Mouse (Mus musculus): Measurements from ENCODE around the gene Mmp7. TPM values are rescaled to one million over a fixed set of nuclear protein-coding genes. Genes with fewer than 3 reads are reported as not detected.

Mmp7 gene
- total RNA-seq (2014; rRNA removed) (not detected in 2 replicates), polyA plus RNA-seq (2015; fragmentation: Nextera tagmentation; extraction: Ambion mirVana) (not detected in 2 replicates)

DNA sequence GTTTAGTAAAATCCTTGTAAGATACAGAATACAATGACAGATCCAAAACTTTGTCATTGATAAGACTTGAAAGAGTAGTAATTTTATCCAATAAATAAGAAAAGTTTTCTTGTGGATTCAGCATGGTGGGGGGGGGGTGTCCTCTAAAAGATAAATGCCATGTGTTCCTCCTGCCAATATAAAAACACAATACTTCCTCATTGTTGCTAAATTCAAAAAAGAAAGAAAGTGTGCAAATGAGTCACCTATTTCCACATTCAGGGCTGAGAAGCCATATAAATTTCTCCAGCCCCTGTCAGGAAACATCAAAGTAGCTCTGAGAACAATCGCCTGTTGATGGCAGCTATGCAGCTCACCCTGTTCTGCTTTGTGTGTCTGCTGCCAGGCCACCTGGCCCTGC, at the start of gene Mmp7:
TSS of gene Mmp7 (plus strand) at position 301 of the 400 bp plus-strand sequence.
- H3K27ac ChIP-seq (ENCODE audit: low read depth, low read length): no peak within 1 kb of the TSS
- no peaks in the 10 kb centered on the region for H3K36me3 ChIP-seq (ENCODE audit: insufficient read depth, low read length)
- H3K9me3 ChIP-seq (ENCODE audit: low read length): no peaks in the 10 kb centered on the region
- H3K27me3 ChIP-seq (ENCODE audit: insufficient read depth, low read length): no peaks in the 10 kb centered on the region
- no peak for TF ChIP-seq CTCF (IDR thresholded peaks at IDR 0.05)
- H3K4me1 ChIP-seq (ENCODE audit: insufficient read depth, low read length): no peaks in the 10 kb centered on the region
- no peak within 1 kb of the TSS for H3K4me3 ChIP-seq (ENCODE audit: low read depth, low read length)
- no peak within 1 kb of the TSS for H3K4me2 ChIP-seq (ENCODE audit: low read depth, low read length, poor library complexity, severe bottlenecking)
- no peak for ATAC-seq (ENCODE audit: low FRiP score)
- H3K9ac ChIP-seq (replicated peaks; ENCODE audit: low read length, poor library complexity, severe bottlenecking): no peak within 1 kb of the TSS
- no peak for DNase-seq (ENCODE audit: low spot score)
- 84% methylated on average over 1 of the region's 1 CpGs for WGBS

- Histone ChIP-seq H3K9ac (replicated peaks; ENCODE audit: low read length, poor library complexity, severe bottlenecking) (no peak overlapping the region), H3K4me2 (ENCODE audit: low read depth, low read length, poor library complexity, severe bottlenecking) (no peak overlapping the region), H3K9me3 (ENCODE audit: low read length) (no peaks in the 10 kb centered on the region), H3K27me3 (ENCODE audit: insufficient read depth, low read length) (no peaks in the 10 kb centered on the region), H3K27ac (ENCODE audit: low read depth, low read length) (no peak overlapping the region), H3K36me3 (ENCODE audit: insufficient read depth, low read length) (no peaks in the 10 kb centered on the region), H3K4me1 (ENCODE audit: insufficient read depth, low read length) (no peaks in the 10 kb centered on the region), H3K4me3 (ENCODE audit: low read depth, low read length) (no peak overlapping the region)
- no peak for DNase-seq (ENCODE audit: low spot score)
- no peak for TF ChIP-seq CTCF (IDR thresholded peaks at IDR 0.05)
- WGBS: 83% methylated on average over 3 of the region's 3 CpGs
- ATAC-seq (ENCODE audit: low FRiP score): no peak
Measured at GRCm38 (mm10) chr9:7647901-7648300, 44.0 kb upstream of the Mmp7 start.

GRCm38 (mm10) chr9:7650397-7651180, 41.3 kb upstream of the Mmp7 start:
- H3K27ac ChIP-seq (ENCODE audit: low read depth, low read length): no peak overlapping the region
- 84% methylated on average over 5 of the region's 5 CpGs for WGBS
- no peak overlapping the region for H3K4me2 ChIP-seq (ENCODE audit: low read depth, low read length, poor library complexity, severe bottlenecking)
- no peak overlapping the region for H3K9ac ChIP-seq (replicated peaks; ENCODE audit: low read length, poor library complexity, severe bottlenecking)
- ATAC-seq (ENCODE audit: low FRiP score) (no peak), DNase-seq (ENCODE audit: low spot score) (no peak)
- H3K4me1 ChIP-seq (ENCODE audit: insufficient read depth, low read length): no peaks in the 10 kb centered on the region
- H3K9me3 ChIP-seq (ENCODE audit: low read length): no peaks in the 10 kb centered on the region
- no peak overlapping the region for H3K4me3 ChIP-seq (ENCODE audit: low read depth, low read length)
- TF ChIP-seq CTCF (IDR thresholded peaks at IDR 0.05): no peak
- no peaks in the 10 kb centered on the region for H3K27me3 ChIP-seq (ENCODE audit: insufficient read depth, low read length)
- no peaks in the 10 kb centered on the region for H3K36me3 ChIP-seq (ENCODE audit: insufficient read depth, low read length)

DNA sequence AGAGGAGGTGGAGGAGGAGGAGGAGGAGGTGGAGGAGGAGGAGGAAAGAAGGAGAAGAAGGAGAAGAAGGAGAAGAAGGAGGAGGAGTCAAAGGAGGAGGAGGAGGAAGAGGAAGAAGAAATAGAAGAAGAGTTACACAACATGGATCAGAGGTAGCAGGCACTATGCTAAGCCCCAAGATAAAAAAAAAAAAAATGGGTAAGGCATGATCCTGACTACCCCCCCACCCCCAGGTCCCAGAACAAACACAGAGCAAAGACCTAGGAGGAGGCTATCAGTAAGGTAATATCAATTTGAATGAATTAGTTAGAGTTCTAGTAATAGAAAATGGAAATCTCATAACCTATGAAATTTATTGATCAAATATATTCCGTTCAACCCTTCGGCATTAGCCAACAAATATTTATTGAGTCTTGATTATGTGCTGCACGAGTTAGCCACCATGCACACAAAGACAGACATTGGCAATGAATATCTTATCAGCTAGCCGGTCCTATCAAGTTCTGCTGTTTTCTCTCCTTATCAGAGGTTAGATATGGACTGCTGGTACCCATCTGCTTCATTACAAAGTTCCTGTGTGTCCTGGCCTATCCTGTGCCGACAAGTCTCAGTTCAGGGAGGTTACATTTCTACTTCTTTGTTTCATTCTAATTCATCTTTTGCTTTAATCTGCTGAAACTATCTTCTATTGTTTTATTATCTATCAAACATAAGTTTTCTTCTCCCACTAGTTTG, 39.4 kb upstream of the Mmp7 start:
- Histone ChIP-seq H3K9ac (replicated peaks; ENCODE audit: low read length, poor library complexity, severe bottlenecking) (no peak overlapping the region), H3K4me2 (ENCODE audit: low read depth, low read length, poor library complexity, severe bottlenecking) (no peak overlapping the region), H3K27ac (ENCODE audit: low read depth, low read length) (no peak overlapping the region), H3K9me3 (ENCODE audit: low read length) (no peaks in the 10 kb centered on the region), H3K27me3 (ENCODE audit: insufficient read depth, low read length) (no peaks in the 10 kb centered on the region), H3K4me3 (ENCODE audit: low read depth, low read length) (no peak overlapping the region), H3K36me3 (ENCODE audit: insufficient read depth, low read length) (no peaks in the 10 kb centered on the region), H3K4me1 (ENCODE audit: insufficient read depth, low read length) (no peaks in the 10 kb centered on the region)
- 89% methylated on average over 5 of the region's 5 CpGs for WGBS
- ATAC-seq (ENCODE audit: low FRiP score) (no peak), DNase-seq (ENCODE audit: low spot score) (no peak)
- no peak for TF ChIP-seq CTCF (IDR thresholded peaks at IDR 0.05)

- Histone ChIP-seq H3K4me3 (ENCODE audit: low read depth, low read length) (no peak overlapping the region), H3K9me3 (ENCODE audit: low read length) (no peaks in the 10 kb centered on the region), H3K4me1 (ENCODE audit: insufficient read depth, low read length) (no peaks in the 10 kb centered on the region), H3K27me3 (ENCODE audit: insufficient read depth, low read length) (no peaks in the 10 kb centered on the region), H3K36me3 (ENCODE audit: insufficient read depth, low read length) (no peaks in the 10 kb centered on the region), H3K27ac (ENCODE audit: low read depth, low read length) (no peak overlapping the region), H3K4me2 (ENCODE audit: low read depth, low read length, poor library complexity, severe bottlenecking) (no peak overlapping the region), H3K9ac (replicated peaks; ENCODE audit: low read length, poor library complexity, severe bottlenecking) (no peak overlapping the region)
- 87% methylated on average over 4 of the region's 4 CpGs for WGBS
- ATAC-seq (ENCODE audit: low FRiP score): no peak
- TF ChIP-seq CTCF (IDR thresholded peaks at IDR 0.05): no peak
- DNase-seq (ENCODE audit: low spot score): no peak
Measured at GRCm38 (mm10) chr9:7657946-7658345, 33.9 kb upstream of the Mmp7 start.

DNA sequence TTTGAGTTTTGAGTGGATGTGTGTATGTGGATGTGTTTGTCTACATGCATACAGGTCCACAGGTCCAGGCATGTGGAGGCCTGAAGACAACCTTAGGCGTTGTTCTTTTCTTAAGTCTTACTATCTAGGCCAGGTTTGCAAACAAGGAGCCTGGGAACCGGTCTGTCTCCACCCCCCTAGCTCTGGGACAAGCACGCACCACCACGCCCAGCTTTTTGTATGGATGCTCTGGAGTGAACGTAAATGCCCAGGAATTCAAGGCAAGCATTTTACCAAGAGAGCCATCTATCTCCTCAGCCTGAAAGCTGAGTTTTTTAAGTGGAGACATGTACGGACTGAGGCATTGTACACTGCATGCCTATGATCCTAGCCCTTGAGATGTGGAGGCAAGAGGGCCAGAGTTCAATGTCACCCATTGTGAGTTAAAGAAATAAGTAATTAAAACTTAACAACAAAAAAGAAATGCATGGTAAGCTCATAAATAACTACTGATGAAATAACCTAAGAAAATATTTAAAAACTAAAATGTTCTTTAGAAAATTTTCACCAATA, 32.3 kb upstream of the Mmp7 start:
- no peak for TF ChIP-seq CTCF (IDR thresholded peaks at IDR 0.05)

More for the DNA sequence above, 32.3 kb upstream of the Mmp7 start:
- 71% methylated on average over 6 of the region's 6 CpGs for WGBS
- Histone ChIP-seq H3K9me3 (ENCODE audit: low read length) (no peaks in the 10 kb centered on the region), H3K36me3 (ENCODE audit: insufficient read depth, low read length) (no peaks in the 10 kb centered on the region), H3K27me3 (ENCODE audit: insufficient read depth, low read length) (no peaks in the 10 kb centered on the region), H3K4me3 (ENCODE audit: low read depth, low read length) (no peak overlapping the region), H3K9ac (replicated peaks; ENCODE audit: low read length, poor library complexity, severe bottlenecking) (no peak overlapping the region), H3K27ac (ENCODE audit: low read depth, low read length) (no peak overlapping the region), H3K4me2 (ENCODE audit: low read depth, low read length, poor library complexity, severe bottlenecking) (no peak overlapping the region), H3K4me1 (ENCODE audit: insufficient read depth, low read length) (no peaks in the 10 kb centered on the region)
- no peak for DNase-seq (ENCODE audit: low spot score)
- no peak for ATAC-seq (ENCODE audit: low FRiP score)

All from midbrain, postnatal 0 days (tissue).